In genomic region chr3:141819331-141819941, GRCm38 (mm10) we compare ENCODE assay signal across 7 mouse cellular contexts.
A peak's percentile ranks its signal among the peaks of the same experiment; 100 is the strongest.
DNase-seq lines count a peak whose midpoint lies in the region; ATAC-seq and TF ChIP-seq lines count a peak whose summit lies in the region.

No protein-coding gene starts in this region.

- DNase-seq in R1 (ENCODE audit: low read depth, low spot score) = peak; percentile 54
- peak; percentile 41 for DNase-seq in adrenal gland, postnatal 25 days
- peak; percentile 61 for DNase-seq in forebrain, postnatal 0 days
- peak; percentile 17 to 48 for DNase-seq in kidney, postnatal 4 days
- peak; percentile 75 for DNase-seq in midbrain, postnatal 0 days (ENCODE audit: low spot score)
- no peak for DNase-seq in spleen, postnatal 4 days (ENCODE audit: low spot score in 2 of 2)

- H3K4me1 ChIP-seq in forebrain, postnatal 0 days (ENCODE audit: insufficient read depth) = peaks cover 13% of the 10 kb centered on the region; the same call in 1 of the 2 replicates
- H3K4me1 ChIP-seq in midbrain, postnatal 0 days (ENCODE audit: insufficient read depth, low read length) = peaks cover 7% of the 10 kb centered on the region; the same call in 1 of the 2 replicates

- TF ChIP-seq CTCF in forebrain, postnatal 0 days (IDR thresholded peaks at IDR 0.05; ENCODE audit: low read depth) = 0 out of 2 replicates have a peak, but pooled peaks have one; percentile 7
- TF ChIP-seq CTCF in midbrain, postnatal 0 days (IDR thresholded peaks at IDR 0.05) = peak; percentile 51

- H3K27me3 ChIP-seq in forebrain, postnatal 0 days (ENCODE audit: insufficient read depth, low read length) = no peaks in the 10 kb centered on the region
- H3K27me3 ChIP-seq in midbrain, postnatal 0 days (ENCODE audit: insufficient read depth, low read length) = no peaks in the 10 kb centered on the region

- H3K27ac ChIP-seq in forebrain, postnatal 0 days (ENCODE audit: low read depth, low read length) = no peak overlapping the region
- no peak overlapping the region for H3K27ac ChIP-seq in midbrain, postnatal 0 days (ENCODE audit: low read depth, low read length)

- ATAC-seq in forebrain, postnatal 0 days = peak; percentile 88
- ATAC-seq in midbrain, postnatal 0 days (ENCODE audit: low FRiP score) = peak; percentile 86
- ATAC-seq in granulocyte monocyte progenitor cell, adult 5-6 weeks (replicated peaks; ENCODE audit: poor library complexity, severe bottlenecking) = no peak

- 9% methylated on average over 13 of the region's 13 CpGs for whole genome bisulfite sequencing in forebrain, postnatal 0 days
- 9% methylated on average over 13 of the region's 13 CpGs for WGBS in midbrain, postnatal 0 days

- H3K4me3 ChIP-seq in forebrain, postnatal 0 days (ENCODE audit: low read depth, low read length) = 0 out of 2 replicates have a peak overlapping the region, but pooled peaks have one; percentile 5
- H3K4me3 ChIP-seq in midbrain, postnatal 0 days (ENCODE audit: low read depth, low read length) = no peak overlapping the region

- H3K4me2 ChIP-seq in forebrain, postnatal 0 days (ENCODE audit: low read depth) = peak overlapping the region; percentile 29
- H3K4me2 ChIP-seq in midbrain, postnatal 0 days (ENCODE audit: low read depth, low read length, poor library complexity, severe bottlenecking) = peak overlapping the region; percentile 29

- H3K9ac ChIP-seq in forebrain, postnatal 0 days = no peak overlapping the region
- no peak overlapping the region for H3K9ac ChIP-seq in midbrain, postnatal 0 days (replicated peaks; ENCODE audit: low read length, poor library complexity, severe bottlenecking)

- H3K9me3 ChIP-seq in forebrain, postnatal 0 days (ENCODE audit: low read length) = no peaks in the 10 kb centered on the region
- no peaks in the 10 kb centered on the region for H3K9me3 ChIP-seq in midbrain, postnatal 0 days (ENCODE audit: low read length)

- H3K36me3 ChIP-seq in forebrain, postnatal 0 days (ENCODE audit: insufficient read depth) = no peaks in the 10 kb centered on the region
- no peaks in the 10 kb centered on the region for H3K36me3 ChIP-seq in midbrain, postnatal 0 days (ENCODE audit: insufficient read depth, low read length)

Comparison
In these comparisons a context has a peak if more than half of its experiments do, and no peak if none do; other contexts are left out.
1. DNase-seq: peak in R1 (single experiment), adrenal gland, postnatal 25 days (single experiment), forebrain, postnatal 0 days (single experiment), kidney, postnatal 4 days (2 of 2) and midbrain, postnatal 0 days (single experiment); none in spleen, postnatal 4 days (0 of 2).